Mouse (Mus musculus) cerebellum, adult 2 months (tissue): ENCODE data around the gene Prdm11. TPM values are rescaled to one million over a fixed set of nuclear protein-coding genes. Genes with fewer than 3 reads are reported as not detected.

ENCODE experiments used
- DNase-seq, 2 experiments: peaks; one replicate each; pipeline ENCODE4 v3.0.0; 2021
- H3K27ac ChIP-seq: fragments of 200-500 bp; 2 replicates; pipeline ENCODE4 v1.5.1; 2012; ENCODE audit warnings: low read length, control low read depth, inconsistent platforms; ENCODE audit not compliant: insufficient read depth
- H3K27me3 ChIP-seq: fragments of 200-500 bp; 2 replicates; pipeline ENCODE4 v1.6.1; 2012; ENCODE audit warnings: inconsistent platforms, mild to moderate bottlenecking, low read length, moderate library complexity; ENCODE audit not compliant: control insufficient read depth, insufficient read depth
- H3K4me1 ChIP-seq: fragments of 200-500 bp; 2 replicates; pipeline ENCODE4 v1.6.1; 2011; ENCODE audit warnings: low read length; ENCODE audit not compliant: control insufficient read depth, insufficient read depth
- H3K4me3 ChIP-seq: fragments of 200-500 bp; replicated peaks from 2 replicates; pipeline ENCODE3; 2011; ENCODE audit warnings: mild to moderate bottlenecking, low read depth, low read length, control low read depth; ENCODE audit not compliant: insufficient read depth
- CTCF ChIP-seq: fragments of 200-500 bp; IDR thresholded peaks from 2 replicates; pipeline ENCODE4 v1.5.1; 2011; ENCODE audit warnings: low read depth, mild to moderate bottlenecking, control low read depth, low read length, moderate library complexity, borderline replicate concordance; ENCODE audit not compliant: insufficient read depth
- POLR2A ChIP-seq: fragments of 200-500 bp; IDR thresholded peaks from 2 replicates; pipeline ENCODE4 v1.6.1; 2011; ENCODE audit warnings: low read length, control low read depth, borderline replicate concordance; ENCODE audit not compliant: insufficient read depth
- WGBS: fragments of 180-500 bp; shearing (Covaris S2); methylation state at CpG from one replicate; pipeline ENCODE4 v1.1.7; 2018; 5-methylcytosine and 5-hydroxymethylcytosine counted together
- polyA plus RNA-seq: library from polyadenylated mRNA; depleted of rRNA; stranded (reverse); fragments of >200 nt; gene quantifications from 2 replicates; pipeline ENCODE4 v1.2.3, GENCODE M21; 2012

The Prdm11 gene
- polyA plus RNA-seq, 1 experiment = 10.3 TPM

- no peak for TF ChIP-seq POLR2A
- no peak for TF ChIP-seq CTCF
- 69% methylated on average over 8 of the region's 8 CpGs for WGBS
- no peaks in the 10 kb centered on the region for H3K27me3 ChIP-seq
- peaks cover 1% of the 10 kb centered on the region for H3K4me1 ChIP-seq
- DNase-seq = no peak
- no peak overlapping the region for H3K4me3 ChIP-seq
- no peak overlapping the region for H3K27ac ChIP-seq
These were observed 63.2 kb downstream of the Prdm11 start for GRCm38 (mm10) chr2:92982591-92983272.

GRCm38 (mm10) chr2:92980165-92980564 is 65.8 kb downstream of the Prdm11 start:
- H3K4me1 ChIP-seq = no peaks in the 10 kb centered on the region
- TF ChIP-seq POLR2A = no peak
- no peak for TF ChIP-seq CTCF
- 93% methylated on average over 10 of the region's 10 CpGs for WGBS
- H3K4me3 ChIP-seq = no peak overlapping the region
- no peak overlapping the region for H3K27ac ChIP-seq
- DNase-seq = no peak
- H3K27me3 ChIP-seq = no peaks in the 10 kb centered on the region

GRCm38 (mm10) chr2:92975031-92975790 is 70.8 kb downstream of the Prdm11 start:
- no peak for DNase-seq
- no peak for TF ChIP-seq POLR2A
- no peak for TF ChIP-seq CTCF
- H3K4me1 ChIP-seq = peaks cover 6% of the 10 kb centered on the region
- no peak overlapping the region for H3K4me3 ChIP-seq
- H3K27ac ChIP-seq = no peak overlapping the region
- no peaks in the 10 kb centered on the region for H3K27me3 ChIP-seq
- WGBS = 68% methylated on average over 14 of the region's 14 CpGs

GRCm38 (mm10) chr2:92973646-92974045 is 72.3 kb downstream of the Prdm11 start:
- peaks cover 6% of the 10 kb centered on the region for H3K4me1 ChIP-seq
- no peak for TF ChIP-seq POLR2A
- no peaks in the 10 kb centered on the region for H3K27me3 ChIP-seq
- 97% methylated on average over 20 of the region's 20 CpGs for WGBS
- H3K4me3 ChIP-seq = no peak overlapping the region
- H3K27ac ChIP-seq = no peak overlapping the region
- DNase-seq = no peak

- H3K4me3 ChIP-seq = no peak overlapping the region
- H3K27me3 ChIP-seq = no peaks in the 10 kb centered on the region
- 53% methylated on average over 17 of the region's 17 CpGs for WGBS
- TF ChIP-seq CTCF = peak; percentile 22; the same call in 1 of the 2 replicates
- no peak for TF ChIP-seq POLR2A
- H3K27ac ChIP-seq = no peak overlapping the region
- peaks cover 9% of the 10 kb centered on the region for H3K4me1 ChIP-seq
- DNase-seq = no peak
These were observed 73.9 kb downstream of the Prdm11 start for GRCm38 (mm10) chr2:92972071-92972470.

GRCm38 (mm10) chr2:92971536-92971935 is 74.4 kb downstream of the Prdm11 start:
- Histone ChIP-seq H3K4me3 (no peak overlapping the region), H3K4me1 (peaks cover 9% of the 10 kb centered on the region), H3K27me3 (no peaks in the 10 kb centered on the region), H3K27ac (no peak overlapping the region)
- no peak for TF ChIP-seq POLR2A
- no peak for TF ChIP-seq CTCF
- WGBS = 69% methylated on average over 8 of the region's 8 CpGs
- DNase-seq = no peak

- Histone ChIP-seq H3K27ac (no peak overlapping the region), H3K4me3 (no peak overlapping the region), H3K4me1 (peaks cover 9% of the 10 kb centered on the region), H3K27me3 (no peaks in the 10 kb centered on the region)
- 83% methylated on average over 9 of the region's 9 CpGs for WGBS
- TF ChIP-seq CTCF = no peak
- TF ChIP-seq POLR2A = no peak
- no peak for DNase-seq
These were observed 74.9 kb downstream of the Prdm11 start for GRCm38 (mm10) chr2:92971069-92971468.

GRCm38 (mm10) chr2:92967839-92968166 is 78.2 kb downstream of the Prdm11 start:
- WGBS = 72% methylated on average over 4 of the region's 4 CpGs

More at GRCm38 (mm10) chr2:92967839-92968166, 78.2 kb downstream of the Prdm11 start:
- H3K4me3 ChIP-seq = no peak overlapping the region
- no peak overlapping the region for H3K27ac ChIP-seq
- no peaks in the 10 kb centered on the region for H3K27me3 ChIP-seq
- no peak for DNase-seq
- H3K4me1 ChIP-seq = peaks cover 9% of the 10 kb centered on the region
- no peak for TF ChIP-seq POLR2A
- no peak for TF ChIP-seq CTCF
